Mouse (Mus musculus) cerebellum, adult 11-12 months (tissue): ENCODE measurements at regions not wholly inside any gene's neighbourhood (a gene's known extent, or its start where the extent isn't known, plus 50 kb on each side); places are given as distances from the start of the nearest gene placed in this dataset.

Experiments
- DNase-seq: peaks from one replicate; pipeline ENCODE4 v3.0.0; 2022

GRCm38 (mm10) chr6:105549366-105549765, 128.1 kb upstream of the Cntn4 start:
- DNase-seq, result no peak

- no peak for DNase-seq
These were observed 109.2 kb upstream of the Cntn4 start for GRCm38 (mm10) chr6:105568301-105568700.

GRCm38 (mm10) chr6:105569103-105569502, 108.4 kb upstream of the Cntn4 start:
- peak; percentile 4 for DNase-seq

- no peak for DNase-seq
These were observed 73.2 kb upstream of the Cntn4 start for GRCm38 (mm10) chr6:105604234-105604633.
